Mouse (Mus musculus) NIH3T3 (cell line): ENCODE data around the gene Kdm4b.

ENCODE experiments used
- DNase-seq: peaks from one replicate; pipeline ENCODE4 v3.0.0-alpha.2; 2012; ENCODE audit warnings: low read depth

Gene Kdm4b

GRCm38 (mm10) chr17:56439731-56440460, 114.0 kb downstream of the Kdm4b start:
- no peak for DNase-seq

GRCm38 (mm10) chr17:56442316-56442715, 116.5 kb downstream of the Kdm4b start:
- DNase-seq: no peak

GRCm38 (mm10) chr17:56443341-56443795, 117.5 kb downstream of the Kdm4b start:
- no peak for DNase-seq

- DNase-seq: no peak
Observed at GRCm38 (mm10) chr17:56444771-56445170, 118.9 kb downstream of the Kdm4b start.

- DNase-seq: peak; percentile 58
Observed at GRCm38 (mm10) chr17:56445397-56445796, 119.5 kb downstream of the Kdm4b start.

GRCm38 (mm10) chr17:56447716-56448115, 121.9 kb downstream of the Kdm4b start:
- no peak for DNase-seq
